Mouse (Mus musculus) neural tube, embryonic 13.5 days (tissue): Measurements from ENCODE around the gene Rcbtb2. TPM values are rescaled to one million over a fixed set of nuclear protein-coding genes. Genes with fewer than 3 reads are reported as not detected.
A peak's percentile ranks its signal among the peaks of the same experiment; 100 is the strongest.

Source experiments
- ATAC-seq: fragments of 200-750 bp; cut with Nextera tagmentation; 2 replicates; pipeline ENCODE4 v1.8.0; 2017; ENCODE audit warnings: low read depth, mild to moderate bottlenecking, moderate TSS enrichment, moderate library complexity
- H3K27ac ChIP-seq: fragments of 300-500 bp; sonication (generic); replicated peaks from 2 replicates; pipeline ENCODE4 v1.5.1; 2015; ENCODE audit warnings: moderate library complexity, mild to moderate bottlenecking, inconsistent platforms
- H3K27me3 ChIP-seq: fragments of 300-500 bp; sonication (generic); 2 replicates; pipeline ENCODE4 v1.6.1; 2015; ENCODE audit warnings: mild to moderate bottlenecking, inconsistent platforms
- H3K36me3 ChIP-seq: fragments of 300-500 bp; sonication (generic); 2 replicates; pipeline ENCODE4 v1.6.1; 2015; ENCODE audit warnings: mild to moderate bottlenecking, inconsistent platforms
- H3K4me1 ChIP-seq: fragments of 300-500 bp; sonication (generic); replicated peaks from 2 replicates; pipeline ENCODE4 v1.6.1; 2015; ENCODE audit warnings: inconsistent platforms
- H3K4me2 ChIP-seq: fragments of 300-500 bp; sonication (generic); 2 replicates; pipeline ENCODE4 v1.6.1; 2015; ENCODE audit warnings: inconsistent platforms, mild to moderate bottlenecking, moderate library complexity
- H3K4me3 ChIP-seq: fragments of 300-500 bp; sonication (generic); 2 replicates; pipeline ENCODE4 v1.5.1; 2015; ENCODE audit warnings: mild to moderate bottlenecking, inconsistent platforms
- H3K9ac ChIP-seq: fragments of 300-500 bp; sonication (generic); 2 replicates; pipeline ENCODE4 v1.6.1; 2015; ENCODE audit warnings: moderate library complexity, mild to moderate bottlenecking, inconsistent platforms
- H3K9me3 ChIP-seq: fragments of 300-500 bp; sonication (generic); 2 replicates; pipeline ENCODE4 v1.6.1; 2016; ENCODE audit warnings: inconsistent platforms
- WGBS: fragments of 180-500 bp; shearing (Covaris S2); methylation state at CpG from one replicate; pipeline ENCODE4 v1.1.7; 2015; 5-methylcytosine and 5-hydroxymethylcytosine counted together
- polyA plus RNA-seq: library from polyadenylated mRNA; unstranded; fragments of >200 nt; fragmentation: Nextera tagmentation; extraction: Ambion mirVana; gene quantifications from 2 replicates; pipeline ENCODE4 v1.2.1, GENCODE M21; 2015

The Rcbtb2 gene
- polyA plus RNA-seq, 1 experiment from 2014 or later: 81.2 TPM

- Histone ChIP-seq H3K4me1 (peaks cover 10% of the 10 kb centered on the region), H3K27ac (no peak overlapping the region), H3K27me3 (no peaks in the 10 kb centered on the region), H3K9ac (no peak overlapping the region), H3K4me3 (no peak overlapping the region), H3K36me3 (peaks cover 83% of the 10 kb centered on the region), H3K9me3 (no peaks in the 10 kb centered on the region), H3K4me2 (no peak overlapping the region)
- WGBS: 80% methylated on average over 4 of the region's 4 CpGs
- ATAC-seq: no peak
Observed at GRCm38 (mm10) chr14:73179221-73179681, 56.4 kb downstream of the Rcbtb2 start.

GRCm38 (mm10) chr14:73180671-73181070, 57.8 kb downstream of the Rcbtb2 start:
- WGBS: 90% methylated on average over 3 of the region's 3 CpGs

GRCm38 (mm10) chr14:73181144-73181543, 58.3 kb downstream of the Rcbtb2 start:
- Histone ChIP-seq H3K9ac (no peak overlapping the region), H3K9me3 (no peaks in the 10 kb centered on the region), H3K36me3 (peaks cover 83% of the 10 kb centered on the region), H3K4me3 (no peak overlapping the region), H3K4me2 (no peak overlapping the region), H3K27me3 (no peaks in the 10 kb centered on the region), H3K27ac (no peak overlapping the region), H3K4me1 (peaks cover 4% of the 10 kb centered on the region; the same call in 1 of the 2 replicates)
- 0 out of 2 replicates have a peak, but pooled peaks have one; percentile 43 for ATAC-seq
- 57% methylated on average over 2 of the region's 2 CpGs for WGBS

More at GRCm38 (mm10) chr14:73180671-73181070, 57.8 kb downstream of the Rcbtb2 start:
- no peak for ATAC-seq
- no peak overlapping the region for H3K9ac ChIP-seq
- no peak overlapping the region for H3K27ac ChIP-seq
- no peaks in the 10 kb centered on the region for H3K9me3 ChIP-seq
- H3K36me3 ChIP-seq: peaks cover 84% of the 10 kb centered on the region
- H3K4me1 ChIP-seq: peaks cover 4% of the 10 kb centered on the region; the same call in 1 of the 2 replicates
- no peak overlapping the region for H3K4me2 ChIP-seq
- H3K4me3 ChIP-seq: no peak overlapping the region
- no peaks in the 10 kb centered on the region for H3K27me3 ChIP-seq

- no peak overlapping the region for H3K9ac ChIP-seq
- 87% methylated on average over 7 of the region's 7 CpGs for WGBS
- ATAC-seq: no peak
Observed at GRCm38 (mm10) chr14:73186875-73187274, 64.0 kb downstream of the Rcbtb2 start.

GRCm38 (mm10) chr14:73199058-73199457, 76.2 kb downstream of the Rcbtb2 start:
- H3K9me3 ChIP-seq: no peaks in the 10 kb centered on the region
- ATAC-seq: no peak
- H3K9ac ChIP-seq: no peak overlapping the region
- H3K27me3 ChIP-seq: no peaks in the 10 kb centered on the region
- WGBS: 54% methylated on average over 5 of the region's 5 CpGs
- H3K27ac ChIP-seq: no peak overlapping the region
- H3K4me2 ChIP-seq: no peak overlapping the region
- no peak overlapping the region for H3K4me3 ChIP-seq
- H3K36me3 ChIP-seq: peaks cover 38% of the 10 kb centered on the region
- H3K4me1 ChIP-seq: no peaks in the 10 kb centered on the region

More at GRCm38 (mm10) chr14:73186875-73187274, 64.0 kb downstream of the Rcbtb2 start:
- no peak overlapping the region for H3K27ac ChIP-seq
- no peaks in the 10 kb centered on the region for H3K4me1 ChIP-seq
- peaks cover 43% of the 10 kb centered on the region for H3K36me3 ChIP-seq
- H3K27me3 ChIP-seq: no peaks in the 10 kb centered on the region
- no peak overlapping the region for H3K4me2 ChIP-seq
- H3K9me3 ChIP-seq: no peaks in the 10 kb centered on the region
- H3K4me3 ChIP-seq: no peak overlapping the region

GRCm38 (mm10) chr14:73201447-73201846, 78.6 kb downstream of the Rcbtb2 start:
- Histone ChIP-seq H3K4me3 (no peak overlapping the region), H3K27ac (no peak overlapping the region), H3K4me2 (no peak overlapping the region), H3K4me1 (no peaks in the 10 kb centered on the region), H3K9ac (no peak overlapping the region), H3K9me3 (no peaks in the 10 kb centered on the region), H3K36me3 (peaks cover 37% of the 10 kb centered on the region), H3K27me3 (no peaks in the 10 kb centered on the region)
- no peak for ATAC-seq
- WGBS: 57% methylated on average over 3 of the region's 3 CpGs

- no peaks in the 10 kb centered on the region for H3K4me1 ChIP-seq
- H3K27ac ChIP-seq: no peak overlapping the region
- no peak overlapping the region for H3K9ac ChIP-seq
- peaks cover 17% of the 10 kb centered on the region for H3K36me3 ChIP-seq
- H3K4me2 ChIP-seq: no peak overlapping the region
- 70% methylated on average over 3 of the region's 3 CpGs for WGBS
- no peaks in the 10 kb centered on the region for H3K9me3 ChIP-seq
- H3K27me3 ChIP-seq: no peaks in the 10 kb centered on the region
- ATAC-seq: no peak
- no peak overlapping the region for H3K4me3 ChIP-seq
Observed at GRCm38 (mm10) chr14:73204016-73204415, 81.2 kb downstream of the Rcbtb2 start.

GRCm38 (mm10) chr14:73209262-73209661, 86.4 kb downstream of the Rcbtb2 start:
- ATAC-seq: no peak
- Histone ChIP-seq H3K9ac (no peak overlapping the region), H3K4me2 (no peak overlapping the region), H3K4me3 (no peak overlapping the region), H3K4me1 (no peaks in the 10 kb centered on the region), H3K27me3 (no peaks in the 10 kb centered on the region), H3K9me3 (no peaks in the 10 kb centered on the region), H3K27ac (no peak overlapping the region), H3K36me3 (peaks cover 26% of the 10 kb centered on the region)

- WGBS: 95% methylated on average over 8 of the region's 8 CpGs
- no peak for ATAC-seq
- Histone ChIP-seq H3K9me3 (no peaks in the 10 kb centered on the region), H3K9ac (no peak overlapping the region), H3K4me3 (no peak overlapping the region), H3K27me3 (no peaks in the 10 kb centered on the region), H3K4me1 (no peaks in the 10 kb centered on the region), H3K36me3 (peaks cover 24% of the 10 kb centered on the region), H3K4me2 (no peak overlapping the region), H3K27ac (no peak overlapping the region)
Observed at GRCm38 (mm10) chr14:73210196-73210595, 87.4 kb downstream of the Rcbtb2 start.

- Histone ChIP-seq H3K27me3 (no peaks in the 10 kb centered on the region), H3K4me1 (no peaks in the 10 kb centered on the region), H3K27ac (no peak overlapping the region), H3K9ac (no peak overlapping the region), H3K4me3 (no peak overlapping the region), H3K36me3 (peaks cover 32% of the 10 kb centered on the region), H3K4me2 (no peak overlapping the region), H3K9me3 (no peaks in the 10 kb centered on the region)
- no peak for ATAC-seq
- WGBS: 95% methylated on average over 5 of the region's 5 CpGs
Observed at GRCm38 (mm10) chr14:73211477-73211876, 88.6 kb downstream of the Rcbtb2 start.

- no peak overlapping the region for H3K4me3 ChIP-seq
- H3K9ac ChIP-seq: no peak overlapping the region
- H3K4me2 ChIP-seq: no peak overlapping the region
- no peak overlapping the region for H3K27ac ChIP-seq
- ATAC-seq: no peak
- H3K27me3 ChIP-seq: no peaks in the 10 kb centered on the region
- peaks cover 25% of the 10 kb centered on the region for H3K36me3 ChIP-seq
- H3K4me1 ChIP-seq: no peaks in the 10 kb centered on the region
- 87% methylated on average over 1 of the region's 1 CpGs for WGBS
- no peaks in the 10 kb centered on the region for H3K9me3 ChIP-seq
Observed at GRCm38 (mm10) chr14:73217062-73217461, 94.2 kb downstream of the Rcbtb2 start.

- no peaks in the 10 kb centered on the region for H3K36me3 ChIP-seq
- H3K27me3 ChIP-seq: no peaks in the 10 kb centered on the region
- H3K4me3 ChIP-seq: no peak overlapping the region
- H3K9ac ChIP-seq: no peak overlapping the region
- no peaks in the 10 kb centered on the region for H3K9me3 ChIP-seq
- 90% methylated on average over 9 of the region's 9 CpGs for WGBS
- ATAC-seq: no peak
- H3K4me2 ChIP-seq: no peak overlapping the region
- no peak overlapping the region for H3K27ac ChIP-seq
- peaks cover 12% of the 10 kb centered on the region; the same call in 1 of the 2 replicates for H3K4me1 ChIP-seq
Observed at GRCm38 (mm10) chr14:73222316-73222970, 99.6 kb downstream of the Rcbtb2 start.

- Histone ChIP-seq H3K9ac (no peak overlapping the region), H3K36me3 (0 out of 2 replicates have a peak, but pooled peaks cover 7% of the 10 kb centered on the region), H3K4me2 (no peak overlapping the region), H3K9me3 (no peaks in the 10 kb centered on the region), H3K4me1 (peaks cover 19% of the 10 kb centered on the region), H3K4me3 (no peak overlapping the region), H3K27ac (0 out of 2 replicates have a peak overlapping the region, but pooled peaks have one; percentile 23), H3K27me3 (no peaks in the 10 kb centered on the region)
- 59% methylated on average over 3 of the region's 3 CpGs for WGBS
- ATAC-seq: no peak
Observed at GRCm38 (mm10) chr14:73226346-73226745, 103.5 kb downstream of the Rcbtb2 start.
